Mouse (Mus musculus) midbrain, embryonic 11.5 days (tissue): ENCODE measurements around the gene Helq. TPM values are rescaled to one million over a fixed set of nuclear protein-coding genes. Genes with fewer than 3 reads are reported as not detected.

Experiments
- ATAC-seq: fragments of 200-750 bp; cut with Nextera tagmentation; 2 replicates; pipeline ENCODE4 v1.8.0; 2017; ENCODE audit warnings: moderate TSS enrichment, moderate library complexity; ENCODE audit not compliant: low FRiP score
- DNase-seq: peaks from one replicate; pipeline ENCODE4 v3.0.0; 2015; ENCODE audit warnings: low spot score; ENCODE audit errors: missing footprints
- H3K27ac ChIP-seq: fragments of 300-500 bp; sonication (generic); 2 replicates; pipeline ENCODE4 v1.5.1; 2014; ENCODE audit warnings: low read depth, low read length
- H3K27me3 ChIP-seq: fragments of 300-500 bp; sonication (generic); 2 replicates; pipeline ENCODE4 v1.6.1; 2014; ENCODE audit warnings: mild to moderate bottlenecking, low read length, moderate library complexity, mixed read lengths; ENCODE audit not compliant: control insufficient read depth, insufficient read depth
- H3K36me3 ChIP-seq: fragments of 300-500 bp; sonication (generic); 2 replicates; pipeline ENCODE4 v1.6.1; 2014; ENCODE audit warnings: mild to moderate bottlenecking, low read length, moderate library complexity, mixed read lengths; ENCODE audit not compliant: control insufficient read depth, insufficient read depth
- H3K4me1 ChIP-seq: fragments of 300-500 bp; sonication (generic); 2 replicates; pipeline ENCODE4 v1.6.1; 2014; ENCODE audit warnings: low read length; ENCODE audit not compliant: control insufficient read depth, insufficient read depth
- H3K4me2 ChIP-seq: fragments of 300-500 bp; sonication (generic); 2 replicates; pipeline ENCODE4 v1.6.1; 2014; ENCODE audit warnings: mild to moderate bottlenecking, moderate library complexity
- H3K4me3 ChIP-seq: fragments of 300-500 bp; sonication (generic); 2 replicates; pipeline ENCODE4 v1.5.1; 2014; ENCODE audit warnings: low read depth, low read length
- H3K9ac ChIP-seq: fragments of 300-500 bp; sonication (generic); 2 replicates; pipeline ENCODE4 v1.6.1; 2014; ENCODE audit warnings: low read length
- H3K9me3 ChIP-seq: fragments of 300-500 bp; sonication (generic); 2 replicates; pipeline ENCODE4 v1.6.1; 2016; ENCODE audit warnings: low read length; ENCODE audit not compliant: control insufficient read depth
- WGBS: fragments of 180-500 bp; shearing (Covaris S2); extraction: QIAGEN DNeasy Blood & Tissue Kit; methylation state at CpG from one replicate; pipeline ENCODE4 v1.1.7; 2014; 5-methylcytosine and 5-hydroxymethylcytosine counted together
- polyA plus RNA-seq: library from polyadenylated mRNA; unstranded; fragments of >200 nt; fragmentation: Nextera tagmentation; extraction: Ambion mirVana; gene quantifications from 2 replicates; pipeline ENCODE4 v1.2.1, GENCODE M21; 2014

Helq gene
- polyA plus RNA-seq: 17.6 and 22.4 TPM in 2 replicates

DNA sequence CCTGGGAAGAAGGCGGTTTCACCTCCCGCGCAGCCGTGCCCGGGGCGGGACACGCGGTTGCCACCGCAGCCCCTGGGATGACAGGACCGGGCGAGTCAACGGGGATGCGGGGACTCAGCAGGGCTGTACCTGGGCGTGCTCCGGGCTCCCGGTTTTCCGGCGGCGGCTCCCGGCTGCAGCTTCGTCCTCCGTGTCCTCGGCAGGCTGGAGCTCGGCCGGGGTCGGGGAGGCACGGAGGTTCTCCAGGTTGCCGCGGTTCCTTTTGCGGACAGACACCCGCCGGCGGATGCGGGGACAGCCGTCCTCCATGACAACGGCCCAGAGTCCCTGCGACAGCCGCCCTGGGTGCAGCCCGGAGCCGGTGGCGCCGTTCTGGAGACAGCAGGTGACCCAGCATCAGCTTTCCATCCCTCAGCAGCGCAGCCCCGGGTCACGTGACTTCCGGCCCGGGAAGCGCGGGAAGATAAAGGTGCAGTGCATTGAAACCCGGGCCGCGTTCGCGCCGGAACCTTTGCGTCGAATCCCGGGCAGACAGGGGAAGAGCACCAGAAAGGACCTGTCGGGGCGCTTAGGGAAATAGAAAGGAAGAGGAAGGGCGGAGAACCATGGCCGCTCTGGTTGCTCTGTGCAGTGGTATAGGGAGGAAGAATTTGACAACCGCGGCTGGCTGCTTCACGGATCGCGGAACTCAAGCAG lies at the start of gene Helq, which contains the start of gene Mrps18c:
Helq (minus strand) TSS at position 434 of the 696 bp plus-strand sequence.
Mrps18c (plus strand) TSS at position 463 of the 696 bp plus-strand sequence.
- Histone ChIP-seq H3K36me3 (peaks cover 6% of the 10 kb centered on the region), H3K9ac (peak within 1 kb of the TSS; percentile 85), H3K27ac (no peak within 1 kb of the TSS), H3K9me3 (no peaks in the 10 kb centered on the region), H3K4me3 (peak within 1 kb of the TSS; percentile 78), H3K4me2 (peak within 1 kb of the TSS; percentile 92), H3K4me1 (peaks cover 9% of the 10 kb centered on the region), H3K27me3 (no peaks in the 10 kb centered on the region)
- DNase-seq (peak; percentile 98), ATAC-seq (peak; percentile 97)
- WGBS: 0% methylated on average over 67 of the region's 67 CpGs

DNA sequence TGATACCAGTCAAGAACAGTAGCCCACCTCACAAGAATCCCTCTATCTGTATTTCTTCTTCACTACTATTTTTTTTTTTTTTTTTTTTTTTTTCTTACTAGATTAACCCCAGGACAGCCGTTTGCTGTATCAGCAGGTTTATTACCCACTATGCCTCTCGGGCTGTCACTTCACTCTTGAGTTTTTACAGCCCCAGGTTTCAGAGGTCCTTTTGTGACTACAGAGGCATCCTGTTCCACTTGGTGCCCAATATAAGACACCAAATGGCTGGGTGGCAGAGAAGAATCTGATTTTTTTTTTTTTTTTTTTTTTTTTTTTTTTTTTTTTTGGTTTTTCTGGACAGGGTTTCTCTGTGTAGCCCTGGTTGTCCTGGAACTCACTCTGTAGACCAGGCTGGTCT lies 48.7 kb upstream of the Helq start:
- Histone ChIP-seq H3K4me1 (peaks cover 6% of the 10 kb centered on the region; the same call in 1 of the 2 replicates), H3K9me3 (no peaks in the 10 kb centered on the region), H3K4me2 (peak overlapping the region; percentile 100; the same call in 1 of the 2 replicates), H3K27ac (no peak overlapping the region), H3K27me3 (peaks cover 33% of the 10 kb centered on the region), H3K36me3 (no peaks in the 10 kb centered on the region), H3K9ac (no peak overlapping the region), H3K4me3 (peak overlapping the region; percentile 59; the same call in 1 of the 2 replicates)
- DNase-seq: no peak
- no peak for ATAC-seq
- 22% methylated on average over 2 of the region's 2 CpGs for WGBS

DNA sequence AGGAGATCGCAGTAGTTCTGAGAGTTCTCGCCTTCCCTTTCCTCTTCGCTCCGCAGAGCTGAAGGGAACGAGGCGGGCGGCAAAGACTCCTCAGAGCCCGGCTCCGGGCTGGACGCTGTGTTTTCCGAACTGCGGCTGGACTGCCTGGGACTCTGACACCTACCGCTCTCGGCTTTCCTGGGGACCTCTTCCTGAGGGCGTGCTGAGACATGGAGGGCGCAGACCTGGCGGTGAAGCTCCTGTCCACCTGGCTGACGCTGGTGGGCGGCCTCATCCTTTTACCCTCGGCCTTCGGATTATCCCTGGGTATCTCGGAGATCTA lies 48.2 kb upstream of the Helq start:
- Histone ChIP-seq H3K9ac (peak overlapping the region; percentile 61), H3K9me3 (no peaks in the 10 kb centered on the region), H3K4me2 (peak overlapping the region; percentile 100), H3K36me3 (no peaks in the 10 kb centered on the region), H3K4me3 (peak overlapping the region; percentile 59), H3K4me1 (peaks cover 6% of the 10 kb centered on the region; the same call in 1 of the 2 replicates), H3K27ac (no peak overlapping the region), H3K27me3 (peaks cover 33% of the 10 kb centered on the region)
- ATAC-seq (no peak), DNase-seq (peak; percentile 97)
- WGBS: 0% methylated on average over 22 of the region's 22 CpGs

DNA sequence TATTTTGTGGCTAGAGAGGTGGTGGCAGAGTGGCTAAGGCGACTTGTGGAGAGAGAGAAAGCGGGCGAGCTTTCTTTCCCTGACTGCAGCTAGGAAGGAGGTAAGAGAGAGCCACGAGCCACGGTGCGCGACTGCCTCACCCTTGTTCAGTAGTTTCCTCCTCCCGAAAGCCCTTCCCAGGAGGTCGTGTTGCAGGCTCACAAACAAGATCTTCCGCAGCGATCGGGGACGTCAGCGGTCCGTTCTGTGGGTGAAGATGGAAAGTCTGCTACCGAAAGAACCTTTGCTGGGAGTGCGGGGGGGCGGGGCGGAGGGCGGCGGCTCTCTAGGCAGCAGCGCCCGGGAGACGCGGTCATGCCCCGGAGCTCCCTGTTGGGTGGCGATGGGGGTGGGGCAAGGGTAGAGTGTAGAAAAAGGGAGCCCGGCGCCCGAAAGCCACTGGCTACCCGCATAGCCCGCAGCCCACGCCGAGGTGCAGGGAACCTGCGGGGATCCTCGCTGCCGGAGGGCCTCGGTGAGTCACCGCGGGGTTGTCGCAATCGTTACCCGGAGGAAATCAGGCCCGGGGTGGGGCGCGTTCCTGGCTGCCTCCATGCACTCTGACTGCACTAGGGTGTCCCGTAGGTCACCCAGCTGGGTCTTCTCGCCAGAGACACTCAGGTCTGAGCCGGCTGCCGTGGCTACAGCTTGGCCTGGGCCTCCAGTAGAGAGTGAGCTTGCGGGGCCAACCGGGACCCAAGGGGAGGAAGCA lies 47.6 kb upstream of the Helq start:
- DNase-seq (peak; percentile 97), ATAC-seq (peak; percentile 82)
- Histone ChIP-seq H3K4me2 (peak overlapping the region; percentile 100), H3K9ac (peak overlapping the region; percentile 61), H3K4me1 (peaks cover 6% of the 10 kb centered on the region; the same call in 1 of the 2 replicates), H3K27ac (no peak overlapping the region), H3K9me3 (no peaks in the 10 kb centered on the region), H3K4me3 (peak overlapping the region; percentile 59), H3K36me3 (no peaks in the 10 kb centered on the region), H3K27me3 (peaks cover 33% of the 10 kb centered on the region)
- under 1% methylated on average over 52 of the region's 52 CpGs for WGBS

DNA sequence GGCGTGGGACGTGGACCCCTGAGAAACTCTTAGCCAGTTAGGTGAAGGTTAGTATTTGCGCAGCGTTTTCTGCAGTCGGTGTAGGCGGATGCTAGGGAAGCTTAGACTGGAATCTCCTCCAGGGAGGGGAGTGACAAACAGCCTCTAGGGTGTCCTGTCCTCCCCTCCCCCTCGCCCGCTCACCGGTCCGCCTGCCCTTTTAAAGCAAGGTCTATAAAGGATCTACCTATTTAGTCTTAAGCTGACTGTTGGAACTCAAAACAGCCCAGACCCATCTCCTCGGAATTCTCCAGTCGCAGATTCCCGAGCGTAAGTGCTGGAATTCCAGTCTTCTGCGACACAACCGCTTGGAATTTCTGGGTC lies 47.1 kb upstream of the Helq start, which contains the start of gene Gpat3:
Gpat3 (plus strand) TSS at position 229 of the 363 bp plus-strand sequence.
- H3K9ac ChIP-seq: peak within 1 kb of the TSS; percentile 61
- no peaks in the 10 kb centered on the region for H3K36me3 ChIP-seq
- no peak within 1 kb of the TSS for H3K27ac ChIP-seq
- DNase-seq (peak; percentile 96), ATAC-seq (peak; percentile 4; the same call in 1 of the 2 replicates)
- H3K4me2 ChIP-seq: peak within 1 kb of the TSS; percentile 100
- H3K4me3 ChIP-seq: peak within 1 kb of the TSS; percentile 59
- WGBS: under 1% methylated on average over 16 of the region's 16 CpGs
- H3K4me1 ChIP-seq: peaks cover 6% of the 10 kb centered on the region; the same call in 1 of the 2 replicates
- no peaks in the 10 kb centered on the region for H3K9me3 ChIP-seq
- peaks cover 33% of the 10 kb centered on the region for H3K27me3 ChIP-seq

DNA sequence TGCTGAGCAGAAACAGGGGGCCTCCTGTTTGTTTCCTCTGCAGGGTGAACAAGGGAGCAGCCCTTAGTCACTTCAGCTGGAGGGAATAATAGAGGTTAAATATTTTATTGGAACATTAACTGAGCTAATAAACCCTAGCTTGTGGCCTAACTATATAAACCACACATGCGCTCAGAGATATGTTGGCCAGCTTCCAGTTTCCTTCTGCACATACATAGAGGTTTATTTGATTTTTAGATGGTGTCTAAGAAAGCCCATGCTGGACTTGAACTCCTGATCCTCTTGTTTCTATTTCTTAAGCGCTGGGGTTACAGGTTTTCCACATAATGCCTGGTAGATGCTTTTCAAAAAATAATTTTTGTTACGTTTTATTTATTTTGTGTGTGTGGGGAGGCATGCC lies 46.1 kb upstream of the Helq start:
- H3K27me3 ChIP-seq: peaks cover 33% of the 10 kb centered on the region
- no peak for ATAC-seq

DNA sequence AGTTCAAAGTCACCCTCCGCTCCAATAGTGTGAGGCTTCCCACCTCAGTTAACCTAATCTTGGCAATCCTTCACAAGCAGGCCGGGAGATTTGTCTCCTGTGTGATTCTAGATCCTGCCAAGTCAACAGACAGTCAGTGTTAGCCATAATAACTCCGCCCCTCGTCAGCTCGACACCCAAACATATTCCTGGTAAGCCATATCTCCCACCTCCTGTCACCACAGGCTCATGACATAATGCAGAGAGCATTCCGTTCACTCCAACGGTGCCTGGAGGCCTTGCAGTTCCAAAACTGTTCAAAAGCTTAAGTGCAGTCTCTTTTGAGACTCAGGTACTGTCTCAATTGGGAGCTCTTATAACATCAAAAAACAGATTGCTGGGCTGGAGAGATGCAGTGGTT lies 39.5 kb upstream of the Helq start:
- WGBS: 94% methylated on average over 7 of the region's 7 CpGs
- H3K4me3 ChIP-seq: no peak overlapping the region
- H3K27me3 ChIP-seq: no peaks in the 10 kb centered on the region
- no peaks in the 10 kb centered on the region for H3K9me3 ChIP-seq
- H3K4me1 ChIP-seq: no peaks in the 10 kb centered on the region
- H3K27ac ChIP-seq: no peak overlapping the region
- H3K9ac ChIP-seq: no peak overlapping the region
- no peak for DNase-seq
- H3K36me3 ChIP-seq: no peaks in the 10 kb centered on the region
- no peak overlapping the region for H3K4me2 ChIP-seq
- ATAC-seq: no peak

More for the DNA sequence above, 46.1 kb upstream of the Helq start:
- Histone ChIP-seq H3K27ac (no peak overlapping the region), H3K4me3 (no peak overlapping the region), H3K9me3 (no peaks in the 10 kb centered on the region), H3K4me2 (no peak overlapping the region), H3K9ac (no peak overlapping the region), H3K36me3 (no peaks in the 10 kb centered on the region), H3K4me1 (peaks cover 6% of the 10 kb centered on the region; the same call in 1 of the 2 replicates)
- no peak for DNase-seq
- WGBS: 60% methylated on average over 3 of the region's 3 CpGs

DNA sequence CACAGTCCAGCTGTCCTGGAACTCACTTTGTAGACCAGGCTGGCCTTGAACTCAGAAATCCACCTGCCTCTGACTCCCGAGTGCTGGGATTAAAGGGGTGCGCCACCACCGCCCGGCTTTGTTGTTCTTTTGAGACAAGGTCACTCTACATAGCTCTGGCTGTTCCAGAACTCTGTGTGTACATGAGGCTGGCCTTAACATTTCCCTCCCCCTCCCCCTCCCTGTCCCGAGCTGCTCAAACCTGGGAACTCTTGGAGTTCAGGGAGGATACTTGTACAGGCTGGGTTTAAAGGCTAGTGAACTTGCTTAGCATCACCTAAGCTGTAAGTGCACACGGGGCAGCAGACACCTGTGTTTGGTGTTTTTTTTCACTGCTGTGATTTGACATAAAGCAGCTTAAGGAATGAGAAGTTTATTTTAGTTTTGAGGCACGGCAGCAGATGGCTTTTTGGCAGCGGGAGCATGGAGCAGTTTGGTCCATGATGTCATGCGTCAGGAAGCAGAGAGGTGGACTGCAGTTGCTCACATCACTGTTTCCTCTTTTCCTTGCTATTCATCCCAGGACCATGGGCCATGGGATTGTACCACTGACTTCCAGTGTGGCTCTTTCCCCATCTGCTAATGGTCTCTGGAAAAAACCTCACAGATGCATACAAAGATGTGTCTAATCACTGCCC lies 37.6 kb upstream of the Helq start:
- ATAC-seq (no peak), DNase-seq (no peak)
- Histone ChIP-seq H3K9ac (no peak overlapping the region), H3K27me3 (no peaks in the 10 kb centered on the region), H3K4me2 (no peak overlapping the region), H3K4me1 (no peaks in the 10 kb centered on the region), H3K9me3 (no peaks in the 10 kb centered on the region), H3K36me3 (no peaks in the 10 kb centered on the region), H3K27ac (no peak overlapping the region), H3K4me3 (no peak overlapping the region)
- 79% methylated on average over 9 of the region's 9 CpGs for WGBS
